Mouse (Mus musculus) urinary bladder, adult 2 months (tissue): ENCODE results near the gene Fus. TPM values are rescaled to one million over a fixed set of nuclear protein-coding genes. Genes with fewer than 3 reads are reported as not detected.

Source experiments
- polyA plus RNA-seq: library from polyadenylated mRNA; depleted of rRNA; stranded (reverse); fragments of >200 nt; gene quantifications from 2 replicates; pipeline ENCODE4 v1.2.3, GENCODE M21; 2012; rRNA removed

Gene Fus
- polyA plus RNA-seq, 1 experiment, result 390 TPM

Other genes with a start within 250 kb of the Fus start
- not detected in 2 replicates for gene Ctf2, start 235.3 kb upstream of the Fus start, polyA plus RNA-seq
- 14.5 and 15.5 TPM in 2 replicates for gene Fbxl19, start 222.9 kb upstream of the Fus start, polyA plus RNA-seq
- gene Orai3, start 197.6 kb upstream of the Fus start, polyA plus RNA-seq, result 36.0 and 42.3 TPM in 2 replicates
- gene Setd1a, start 190.8 kb upstream of the Fus start, polyA plus RNA-seq, result 4.8 and 13.9 TPM in 2 replicates
- 0.21 TPM in 1 of 2 replicates, not detected in the other for gene Gm49388, start 181.8 kb upstream of the Fus start, polyA plus RNA-seq
- gene Hsd3b7, start 166.9 kb upstream of the Fus start, polyA plus RNA-seq, result 65.7 and 77.6 TPM in 2 replicates
- 161 and 178 TPM in 2 replicates for gene Stx4a, start 143.2 kb upstream of the Fus start, polyA plus RNA-seq
- 6.4 and 6.9 TPM in 2 replicates for gene Stx1b, start 142.9 kb upstream of the Fus start, polyA plus RNA-seq
- gene Zfp646, start 91.2 kb upstream of the Fus start, polyA plus RNA-seq, result 12.2 and 15.6 TPM in 2 replicates
- 2.9 and 4.1 TPM in 2 replicates for gene Zfp668, start 90.6 kb upstream of the Fus start, polyA plus RNA-seq
- gene Prss53, start 76.5 kb upstream of the Fus start, polyA plus RNA-seq, result 2.9 and 3.9 TPM in 2 replicates
- gene Gm21974, start 72.0 kb upstream of the Fus start, polyA plus RNA-seq, result not detected in 2 replicates
- 204 and 211 TPM in 2 replicates for gene Vkorc1, start 71.8 kb upstream of the Fus start, polyA plus RNA-seq
- gene Bckdk, start 63.4 kb upstream of the Fus start, polyA plus RNA-seq, result 71.8 and 76.9 TPM in 2 replicates
- gene Kat8, start 54.9 kb upstream of the Fus start, polyA plus RNA-seq, result 27.2 and 31.9 TPM in 2 replicates
- gene Prss8, start 37.4 kb upstream of the Fus start, polyA plus RNA-seq, result 54.6 and 66.0 TPM in 2 replicates
- gene Prss36, start 20.7 kb upstream of the Fus start, polyA plus RNA-seq, result 10.2 and 13.5 TPM in 2 replicates
- gene Pycard, start 26.4 kb downstream of the Fus start, polyA plus RNA-seq, result 57.9 and 68.3 TPM in 2 replicates
- gene Trim72, start 36.5 kb downstream of the Fus start, polyA plus RNA-seq, result 0.78 and 0.91 TPM in 2 replicates
- gene Itgam, start 95.2 kb downstream of the Fus start, polyA plus RNA-seq, result 7.9 and 9.1 TPM in 2 replicates
- gene Gm49368, start 95.2 kb downstream of the Fus start, polyA plus RNA-seq, result 0.04 TPM in 1 of 2 replicates, not detected in the other
- gene Itgax, start 162.1 kb downstream of the Fus start, polyA plus RNA-seq, result 3.4 and 3.8 TPM in 2 replicates
- 0.09 and 0.39 TPM in 2 replicates for gene Itgad, start 186.9 kb downstream of the Fus start, polyA plus RNA-seq
- gene Cox6a2, start 238.9 kb downstream of the Fus start, polyA plus RNA-seq, result 0.24 and 0.26 TPM in 2 replicates